Comparison of ENCODE assay signal across 8 mouse cellular contexts in the genomic region with DNA sequence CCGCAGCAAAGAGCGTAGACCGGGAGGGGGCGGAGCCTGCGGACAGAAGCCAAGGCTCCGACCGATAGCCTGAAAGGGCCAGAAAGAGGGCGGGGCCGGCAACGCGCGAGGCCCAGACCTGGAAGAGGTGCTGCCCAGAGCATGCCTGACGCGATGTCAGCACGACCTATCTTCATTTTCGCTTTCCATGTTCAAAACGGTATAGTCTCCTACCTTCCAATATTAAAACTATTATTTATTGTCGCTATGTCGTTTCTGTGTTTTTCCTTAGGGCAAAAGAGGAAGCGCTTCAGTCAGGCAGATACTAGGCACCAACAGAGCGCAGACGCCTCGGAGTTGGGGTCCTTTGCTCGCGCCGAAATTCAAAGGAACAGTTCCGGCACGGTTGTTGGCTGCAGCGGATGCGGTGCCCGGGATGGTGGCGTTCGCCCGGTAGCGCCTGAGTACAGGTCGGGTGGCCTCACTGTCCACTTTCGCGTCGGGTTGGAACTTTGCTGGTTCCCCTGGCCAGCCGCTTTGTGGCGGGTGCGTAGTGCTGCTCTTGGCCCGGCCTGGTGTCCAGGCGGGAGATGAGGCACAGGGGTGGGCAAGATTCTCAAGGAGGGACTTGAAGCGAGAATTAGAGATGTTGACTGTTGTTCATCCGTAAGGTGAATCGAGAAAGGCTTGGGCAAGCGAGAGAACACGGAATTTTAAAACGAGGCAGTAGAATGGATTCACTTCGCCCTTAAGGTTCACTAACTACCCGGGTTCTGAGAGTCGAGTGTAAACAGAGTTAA. TPM values are rescaled to one million over a fixed set of nuclear protein-coding genes. Genes with fewer than 3 reads are reported as not detected.
DNase-seq lines count a peak whose midpoint lies in the region; ATAC-seq lines count a peak whose summit lies in the region.

Smc2 (plus strand) TSS at position 358 of the 779 bp plus-strand sequence.

- peak; percentile 95 for ATAC-seq in CD4-positive, CD25-positive, alpha-beta regulatory T cell, adult 4 months
- peak; percentile 99 for ATAC-seq in heart, embryonic 14.5 days (ENCODE audit: insufficient number of reproducible peaks, insufficient read depth, low FRiP score, low read depth)
- peak; percentile 97 for ATAC-seq in liver, embryonic 13.5 days (ENCODE audit: low read depth)
- ATAC-seq in stomach, embryonic 16.5 days (ENCODE audit: insufficient read depth, low FRiP score): peak; percentile 99

- peak within 1 kb of the TSS; percentile 79 for H3K4me2 ChIP-seq in heart, embryonic 14.5 days (ENCODE audit: low read length)
- peak within 1 kb of the TSS; percentile 73 for H3K4me2 ChIP-seq in liver, embryonic 13.5 days
- peak within 1 kb of the TSS; percentile 88 for H3K4me2 ChIP-seq in stomach, embryonic 16.5 days (ENCODE audit: low read depth, low read length)

- H3K36me3 ChIP-seq in heart, embryonic 14.5 days (ENCODE audit: control insufficient read depth, insufficient read depth, low read length): peaks cover 25% of the 10 kb centered on the region
- H3K36me3 ChIP-seq in liver, embryonic 13.5 days: peaks cover 28% of the 10 kb centered on the region
- no peaks in the 10 kb centered on the region for H3K36me3 ChIP-seq in stomach, embryonic 16.5 days (ENCODE audit: control insufficient read depth, insufficient read depth, low read length)

- peak within 1 kb of the TSS; percentile 82 to 84 for H3K27ac ChIP-seq in heart, embryonic 14.5 days (replicated peaks in 1 of 2; ENCODE audit: control insufficient read depth in 1 of 2, insufficient read depth in 1 of 2, low read depth in 2 of 2, low read length in 2 of 2)
- peak within 1 kb of the TSS; percentile 78 for H3K27ac ChIP-seq in liver, embryonic 13.5 days
- peak within 1 kb of the TSS; percentile 86 for H3K27ac ChIP-seq in stomach, embryonic 16.5 days (ENCODE audit: low read length)

- WGBS in heart, embryonic 14.5 days: under 1% methylated on average over 53 of the region's 53 CpGs
- WGBS in liver, embryonic 13.5 days (ENCODE audit: insufficient replicate concordance): under 1% methylated on average over 53 of the region's 53 CpGs
- under 1% methylated on average over 53 of the region's 53 CpGs for WGBS in stomach, embryonic 16.5 days

- DNase-seq in c-Kit-negative CD71-positive TER-119-positive erythroid progenitor cells, embryonic 14.5 days (ENCODE audit: low read depth, low spot score): peak; percentile 91
- DNase-seq in fibroblast of lung, adult 2 months (ENCODE audit: low read depth): peak; percentile 90
- DNase-seq in kidney, postnatal 14 days: peak; percentile 97
- DNase-seq in liver, embryonic 13.5 days: peak; percentile 91
- peak; percentile 91 for DNase-seq in neural tube, embryonic 10.5 days (ENCODE audit: extremely low spot score, low spot score)

- H3K9ac ChIP-seq in heart, embryonic 14.5 days (ENCODE audit: low read length): peak within 1 kb of the TSS; percentile 81
- peak within 1 kb of the TSS; percentile 88 for H3K9ac ChIP-seq in liver, embryonic 13.5 days
- H3K9ac ChIP-seq in stomach, embryonic 16.5 days (ENCODE audit: low read length): peak within 1 kb of the TSS; percentile 83

- peaks cover 0 to 5% of the 10 kb centered on the region in 2 experiments; a peak in 1 of 4 replicates for H3K4me1 ChIP-seq in heart, embryonic 14.5 days (ENCODE audit: control insufficient read depth in 2 of 2, insufficient read depth in 2 of 2, low read length in 2 of 2)
- peaks cover 11% of the 10 kb centered on the region for H3K4me1 ChIP-seq in liver, embryonic 13.5 days (replicated peaks)
- peaks cover 5% of the 10 kb centered on the region for H3K4me1 ChIP-seq in stomach, embryonic 16.5 days (ENCODE audit: control insufficient read depth, insufficient read depth, low read length)

- H3K4me3 ChIP-seq in heart, embryonic 14.5 days (ENCODE audit: control insufficient read depth in 1 of 2, insufficient read depth in 1 of 2, low read depth in 1 of 2, low read length in 2 of 2): peak within 1 kb of the TSS; percentile 84 to 85
- peak within 1 kb of the TSS; percentile 86 for H3K4me3 ChIP-seq in liver, embryonic 13.5 days (replicated peaks)
- H3K4me3 ChIP-seq in stomach, embryonic 16.5 days (replicated peaks; ENCODE audit: low read length): peak within 1 kb of the TSS; percentile 88

- H3K9me3 ChIP-seq in heart, embryonic 14.5 days (ENCODE audit: control insufficient read depth, low read length): no peaks in the 10 kb centered on the region
- no peaks in the 10 kb centered on the region for H3K9me3 ChIP-seq in liver, embryonic 13.5 days (replicated peaks)
- no peaks in the 10 kb centered on the region for H3K9me3 ChIP-seq in stomach, embryonic 16.5 days (replicated peaks; ENCODE audit: control insufficient read depth, low read length)

- H3K27me3 ChIP-seq in heart, embryonic 14.5 days (ENCODE audit: control insufficient read depth, insufficient read depth, low read length): no peaks in the 10 kb centered on the region
- no peaks in the 10 kb centered on the region for H3K27me3 ChIP-seq in liver, embryonic 13.5 days
- no peaks in the 10 kb centered on the region for H3K27me3 ChIP-seq in stomach, embryonic 16.5 days (ENCODE audit: control insufficient read depth, insufficient read depth, low read length)

RNA-seq across cellular contexts. Expression of gene Smc2, which starts in this region (rescaled TPM):
- 10 to 100 TPM; 48.9 to 49.1 TPM for polyA plus RNA-seq in CD4-positive, CD25-positive, alpha-beta regulatory T cell, adult 4 months (2017; shearing (Covaris generic))
- polyA plus RNA-seq in heart, embryonic 14.5 days (2014; fragmentation: Nextera tagmentation; extraction: Ambion mirVana): 108 and 113 TPM in 2 replicates
- 221 and 285 TPM in 2 replicates for polyA plus RNA-seq in liver, embryonic 13.5 days (2015; fragmentation: Nextera tagmentation; extraction: Ambion mirVana)
- 125 and 145 TPM in 2 replicates for polyA plus RNA-seq in stomach, embryonic 16.5 days (2015; fragmentation: Nextera tagmentation; extraction: Ambion mirVana)

Comparison
In these comparisons a context has a peak if more than half of its experiments do, and no peak if none do; other contexts are left out.
1. Peak in every context shown above with its lines: DNase-seq, ATAC-seq, H3K4me3 ChIP-seq and H3K27ac ChIP-seq.